Mouse (Mus musculus) midbrain, embryonic 15.5 days (tissue): Measurements from ENCODE around the gene Gng3. TPM values are rescaled to one million over a fixed set of nuclear protein-coding genes. Genes with fewer than 3 reads are reported as not detected.

Source experiments
- ATAC-seq: fragments of 200-750 bp; cut with Nextera tagmentation; replicated peaks from 2 replicates; pipeline ENCODE4 v1.8.0; 2017; ENCODE audit warnings: moderate TSS enrichment
- H3K27ac ChIP-seq: fragments of 300-500 bp; sonication (generic); 2 replicates; pipeline ENCODE4 v1.5.1; 2015; ENCODE audit warnings: mild to moderate bottlenecking, inconsistent platforms
- H3K27me3 ChIP-seq: fragments of 300-500 bp; sonication (generic); replicated peaks from 2 replicates; pipeline ENCODE4 v1.6.1; 2015; ENCODE audit warnings: inconsistent platforms
- H3K36me3 ChIP-seq: fragments of 300-500 bp; sonication (generic); replicated peaks from 2 replicates; pipeline ENCODE4 v1.6.1; 2015; ENCODE audit warnings: inconsistent platforms
- H3K4me1 ChIP-seq: fragments of 300-500 bp; sonication (generic); 2 replicates; pipeline ENCODE4 v1.6.1; 2015; ENCODE audit warnings: inconsistent platforms
- H3K4me2 ChIP-seq: fragments of 300-500 bp; sonication (generic); 2 replicates; pipeline ENCODE4 v1.6.1; 2015; ENCODE audit warnings: inconsistent platforms, mild to moderate bottlenecking, moderate library complexity
- H3K4me3 ChIP-seq: fragments of 300-500 bp; sonication (generic); 2 replicates; pipeline ENCODE4 v1.5.1; 2015; ENCODE audit warnings: mild to moderate bottlenecking, inconsistent platforms
- H3K9ac ChIP-seq: fragments of 300-500 bp; sonication (generic); 2 replicates; pipeline ENCODE4 v1.6.1; 2015; ENCODE audit warnings: mild to moderate bottlenecking, inconsistent platforms
- H3K9me3 ChIP-seq: fragments of 300-500 bp; sonication (generic); 2 replicates; pipeline ENCODE4 v1.6.1; 2016; ENCODE audit warnings: inconsistent platforms
- WGBS: fragments of 180-500 bp; shearing (Covaris S2); methylation state at CpG from one replicate; pipeline ENCODE4 v1.1.7; 2015; ENCODE audit warnings: mixed read lengths; 5-methylcytosine and 5-hydroxymethylcytosine counted together
- polyA plus RNA-seq: library from polyadenylated mRNA; unstranded; fragments of >200 nt; fragmentation: Nextera tagmentation; extraction: Ambion mirVana; gene quantifications from 2 replicates; pipeline ENCODE4 v1.2.1, GENCODE M21; 2015

The Gng3 gene
- polyA plus RNA-seq: 479 and 483 TPM in 2 replicates

- H3K9ac ChIP-seq: peak within 1 kb of the TSS; percentile 89
- 26% methylated on average over 11 of the region's 11 CpGs for WGBS
- peaks cover 4% of the 10 kb centered on the region for H3K36me3 ChIP-seq
- ATAC-seq: peak; percentile 94
- peak within 1 kb of the TSS; percentile 60 for H3K4me2 ChIP-seq
- no peaks in the 10 kb centered on the region for H3K27me3 ChIP-seq
- H3K27ac ChIP-seq: peak within 1 kb of the TSS; percentile 98
- H3K9me3 ChIP-seq: no peaks in the 10 kb centered on the region
- peaks cover 28% of the 10 kb centered on the region for H3K4me1 ChIP-seq
- peak within 1 kb of the TSS; percentile 66 for H3K4me3 ChIP-seq
Measured at GRCm38 (mm10) chr19:8839103-8839907, at the start of gene Gng3. Gng3 (minus strand) TSS chr19:8839194.

- H3K27ac ChIP-seq: peak overlapping the region; percentile 85
- ATAC-seq: no peak
- H3K9me3 ChIP-seq: no peaks in the 10 kb centered on the region
- H3K4me1 ChIP-seq: peaks cover 20% of the 10 kb centered on the region
- 0 out of 2 replicates have a peak, but pooled peaks cover 6% of the 10 kb centered on the region for H3K36me3 ChIP-seq
- peak overlapping the region; percentile 61 for H3K9ac ChIP-seq
- WGBS: 14% methylated on average over 19 of the region's 19 CpGs
- peak overlapping the region; percentile 79 for H3K4me2 ChIP-seq
- no peaks in the 10 kb centered on the region for H3K27me3 ChIP-seq
- H3K4me3 ChIP-seq: peak overlapping the region; percentile 65
Measured at GRCm38 (mm10) chr19:8887585-8888463, 48.8 kb upstream of the Gng3 start.

GRCm38 (mm10) chr19:8886916-8887584 lies 48.1 kb upstream of the Gng3 start:
- Histone ChIP-seq H3K4me2 (0 out of 2 replicates have a peak overlapping the region, but pooled peaks have one; percentile 79), H3K9me3 (no peaks in the 10 kb centered on the region), H3K9ac (no peak overlapping the region), H3K4me3 (no peak overlapping the region), H3K36me3 (0 out of 2 replicates have a peak, but pooled peaks cover 6% of the 10 kb centered on the region), H3K4me1 (peaks cover 15% of the 10 kb centered on the region), H3K27ac (no peak overlapping the region), H3K27me3 (no peaks in the 10 kb centered on the region)
- ATAC-seq: no peak
- 47% methylated on average over 1 of the region's 1 CpGs for WGBS

- no peak within 1 kb of the TSS for H3K4me3 ChIP-seq
- H3K9ac ChIP-seq: no peak within 1 kb of the TSS
- no peaks in the 10 kb centered on the region for H3K9me3 ChIP-seq
- WGBS: 71% methylated on average over 3 of the region's 3 CpGs
- ATAC-seq: no peak
- H3K27me3 ChIP-seq: no peaks in the 10 kb centered on the region
- no peaks in the 10 kb centered on the region for H3K36me3 ChIP-seq
- H3K27ac ChIP-seq: no peak within 1 kb of the TSS
- no peak within 1 kb of the TSS for H3K4me2 ChIP-seq
- peaks cover 22% of the 10 kb centered on the region for H3K4me1 ChIP-seq
Measured at GRCm38 (mm10) chr19:8883616-8884015, 44.6 kb upstream of the Gng3 start, which contains the start of the genes Lbhd1 and Gm49403. Lbhd1 (plus strand) TSS chr19:8883732. Gm49403 (plus strand) TSS chr19:8883930.

GRCm38 (mm10) chr19:8881034-8881392 lies 42.0 kb upstream of the Gng3 start:
- ATAC-seq: peak; percentile 26; the same call in 1 of the 2 replicates
- no peaks in the 10 kb centered on the region for H3K27me3 ChIP-seq
- peak overlapping the region; percentile 76 for H3K4me2 ChIP-seq
- peak overlapping the region; percentile 79 for H3K9ac ChIP-seq
- H3K27ac ChIP-seq: peak overlapping the region; percentile 84; the same call in 1 of the 2 replicates
- H3K9me3 ChIP-seq: no peaks in the 10 kb centered on the region
- WGBS: 9% methylated on average over 3 of the region's 3 CpGs
- H3K36me3 ChIP-seq: 0 out of 2 replicates have a peak, but pooled peaks cover 4% of the 10 kb centered on the region
- peaks cover 15% of the 10 kb centered on the region for H3K4me1 ChIP-seq
- H3K4me3 ChIP-seq: peak overlapping the region; percentile 65

- peak; percentile 98 for ATAC-seq
- Histone ChIP-seq H3K27ac (peak within 1 kb of the TSS; percentile 84), H3K4me3 (peak within 1 kb of the TSS; percentile 65), H3K4me1 (peaks cover 15% of the 10 kb centered on the region), H3K9ac (peak within 1 kb of the TSS; percentile 79), H3K27me3 (no peaks in the 10 kb centered on the region), H3K4me2 (peak within 1 kb of the TSS; percentile 76), H3K9me3 (no peaks in the 10 kb centered on the region), H3K36me3 (peaks cover 6% of the 10 kb centered on the region; the same call in 1 of the 2 replicates)
- under 1% methylated on average over 42 of the region's 42 CpGs for WGBS
Measured at GRCm38 (mm10) chr19:8880311-8881033, 41.5 kb upstream of the Gng3 start, which contains the start of gene Uqcc3. Uqcc3 (minus strand) TSS chr19:8880923.

- H3K4me1 ChIP-seq: peaks cover 23% of the 10 kb centered on the region
- WGBS: 93% methylated on average over 7 of the region's 7 CpGs
- no peaks in the 10 kb centered on the region for H3K9me3 ChIP-seq
- no peaks in the 10 kb centered on the region for H3K27me3 ChIP-seq
- peaks cover 28% of the 10 kb centered on the region for H3K36me3 ChIP-seq
- H3K27ac ChIP-seq: no peak overlapping the region
- H3K9ac ChIP-seq: no peak overlapping the region
- ATAC-seq: no peak
- H3K4me2 ChIP-seq: no peak overlapping the region
- H3K4me3 ChIP-seq: no peak overlapping the region
Measured at GRCm38 (mm10) chr19:8875031-8875430, 36.0 kb upstream of the Gng3 start.

- Histone ChIP-seq H3K27me3 (no peaks in the 10 kb centered on the region), H3K9ac (peak overlapping the region; percentile 97), H3K4me2 (peak overlapping the region; percentile 91), H3K4me3 (peak overlapping the region; percentile 93), H3K27ac (no peak overlapping the region), H3K4me1 (peaks cover 15% of the 10 kb centered on the region), H3K9me3 (no peaks in the 10 kb centered on the region), H3K36me3 (peaks cover 28% of the 10 kb centered on the region)
- ATAC-seq: no peak
- WGBS: 84% methylated on average over 10 of the region's 10 CpGs
Measured at GRCm38 (mm10) chr19:8872266-8872840, 33.4 kb upstream of the Gng3 start.

- Histone ChIP-seq H3K9ac (peak within 1 kb of the TSS; percentile 97), H3K36me3 (peaks cover 27% of the 10 kb centered on the region), H3K9me3 (no peaks in the 10 kb centered on the region), H3K27ac (peak within 1 kb of the TSS; percentile 79), H3K4me2 (peak within 1 kb of the TSS; percentile 91), H3K4me1 (peaks cover 15% of the 10 kb centered on the region), H3K4me3 (peak within 1 kb of the TSS; percentile 93), H3K27me3 (no peaks in the 10 kb centered on the region)
- WGBS: under 1% methylated on average over 58 of the region's 59 CpGs
- peak; percentile 98 for ATAC-seq
Measured at GRCm38 (mm10) chr19:8871267-8872186, 32.5 kb upstream of the Gng3 start, which contains the start of gene Ubxn1. Ubxn1 (plus strand) TSS chr19:8871496.

- 66% methylated on average over 9 of the region's 9 CpGs for WGBS
- Histone ChIP-seq H3K4me1 (peaks cover 15% of the 10 kb centered on the region), H3K27me3 (no peaks in the 10 kb centered on the region), H3K27ac (peak overlapping the region; percentile 79), H3K4me2 (peak overlapping the region; percentile 91), H3K9me3 (no peaks in the 10 kb centered on the region), H3K9ac (peak overlapping the region; percentile 97), H3K36me3 (peaks cover 24% of the 10 kb centered on the region), H3K4me3 (peak overlapping the region; percentile 93)
- ATAC-seq: peak; percentile 64
Measured at GRCm38 (mm10) chr19:8870838-8871237, 31.8 kb upstream of the Gng3 start.
